Mouse (Mus musculus) lung, adult 2 months (tissue): ENCODE data around the gene Mapk8ip3. TPM values are rescaled to one million over a fixed set of nuclear protein-coding genes. Genes with fewer than 3 reads are reported as not detected.

Source experiments
- DNase-seq: peaks from one replicate; pipeline ENCODE4 v3.0.0; 2022
- H3K4me1 ChIP-seq: fragments of 200-500 bp; 2 replicates; pipeline ENCODE4 v1.6.1; 2011; ENCODE audit warnings: low read length; ENCODE audit not compliant: control insufficient read depth, insufficient read depth
- H3K4me3 ChIP-seq: fragments of 200-500 bp; replicated peaks from 2 replicates; pipeline ENCODE3; 2011; ENCODE audit warnings: low read depth, mild to moderate bottlenecking, control low read depth, low read length; ENCODE audit errors: extremely low read depth
- CTCF ChIP-seq: fragments of 200-500 bp; IDR thresholded peaks from 2 replicates; pipeline ENCODE4 v1.5.1; 2011; ENCODE audit warnings: mild to moderate bottlenecking, low read length, control low read depth; ENCODE audit not compliant: insufficient read depth
- POLR2A ChIP-seq: fragments of 200-500 bp; IDR thresholded peaks from 2 replicates; pipeline ENCODE4 v1.6.1; 2011; ENCODE audit warnings: low read depth, mild to moderate bottlenecking, control low read depth, low read length, borderline replicate concordance; ENCODE audit errors: extremely low read depth
- WGBS: fragments of 180-500 bp; shearing (Covaris S2); methylation state at CpG from one replicate; pipeline ENCODE4 v1.1.7; 2018; 5-methylcytosine and 5-hydroxymethylcytosine counted together
- polyA plus RNA-seq: library from polyadenylated mRNA; depleted of rRNA; stranded (reverse); fragments of >200 nt; gene quantifications from 2 replicates; pipeline ENCODE4 v1.2.3, GENCODE M21; 2012

Mapk8ip3 gene
- polyA plus RNA-seq, 1 experiment: 119 TPM

- no peak overlapping the region for H3K4me3 ChIP-seq
- H3K4me1 ChIP-seq: 0 out of 2 replicates have a peak, but pooled peaks cover 2% of the 10 kb centered on the region
- 44% methylated on average over 10 of the region's 10 CpGs for WGBS
- TF ChIP-seq POLR2A (no peak), CTCF (no peak)
- no peak for DNase-seq
Measured at GRCm38 (mm10) chr17:24877336-24878116, 59.3 kb downstream of the Mapk8ip3 start.

- 0 out of 2 replicates have a peak, but pooled peaks cover 2% of the 10 kb centered on the region for H3K4me1 ChIP-seq
- TF ChIP-seq POLR2A (no peak), CTCF (no peak)
- DNase-seq: no peak
- 74% methylated on average over 8 of the region's 8 CpGs for WGBS
- H3K4me3 ChIP-seq: no peak overlapping the region
Measured at GRCm38 (mm10) chr17:24874989-24875388, 61.8 kb downstream of the Mapk8ip3 start.

- DNase-seq: no peak
- 45% methylated on average over 1 of the region's 1 CpGs for WGBS
- Histone ChIP-seq H3K4me1 (0 out of 2 replicates have a peak, but pooled peaks cover 2% of the 10 kb centered on the region), H3K4me3 (no peak overlapping the region)
- no peak for TF ChIP-seq CTCF
- no peak for TF ChIP-seq POLR2A
Measured at GRCm38 (mm10) chr17:24874405-24874745, 62.4 kb downstream of the Mapk8ip3 start.

- 48% methylated on average over 4 of the region's 4 CpGs for WGBS
- 0 out of 2 replicates have a peak, but pooled peaks cover 2% of the 10 kb centered on the region for H3K4me1 ChIP-seq
- no peak overlapping the region for H3K4me3 ChIP-seq
- TF ChIP-seq CTCF (no peak), POLR2A (no peak)
- DNase-seq: no peak
Measured at GRCm38 (mm10) chr17:24873695-24874404, 62.9 kb downstream of the Mapk8ip3 start.

GRCm38 (mm10) chr17:24867914-24868313, 68.9 kb downstream of the Mapk8ip3 start:
- H3K4me1 ChIP-seq: no peaks in the 10 kb centered on the region
- no peak for DNase-seq
- TF ChIP-seq CTCF (no peak), POLR2A (no peak)
- WGBS: 91% methylated on average over 10 of the region's 10 CpGs
- H3K4me3 ChIP-seq: no peak overlapping the region

GRCm38 (mm10) chr17:24865776-24866175, 71.0 kb downstream of the Mapk8ip3 start, which contains the start of gene Igfals:
Gene Igfals, plus strand, starts transcription at chr17:24865997.
- TF ChIP-seq POLR2A: no peak
- H3K4me3 ChIP-seq: no peak within 1 kb of the TSS
- no peak for DNase-seq
- no peaks in the 10 kb centered on the region for H3K4me1 ChIP-seq
- 91% methylated on average over 8 of the region's 8 CpGs for WGBS

GRCm38 (mm10) chr17:24861785-24862184, 75.0 kb downstream of the Mapk8ip3 start:
- DNase-seq: no peak
- no peak for TF ChIP-seq POLR2A
- WGBS: 93% methylated on average over 3 of the region's 3 CpGs
- Histone ChIP-seq H3K4me1 (no peaks in the 10 kb centered on the region), H3K4me3 (no peak overlapping the region)

GRCm38 (mm10) chr17:24860076-24860475, 76.7 kb downstream of the Mapk8ip3 start:
- Histone ChIP-seq H3K4me1 (no peaks in the 10 kb centered on the region), H3K4me3 (no peak overlapping the region)
- WGBS: 91% methylated on average over 8 of the region's 8 CpGs
- TF ChIP-seq POLR2A: no peak
- no peak for TF ChIP-seq CTCF
- no peak for DNase-seq

- TF ChIP-seq POLR2A (no peak), CTCF (no peak)
- no peak for DNase-seq
- WGBS: 88% methylated on average over 6 of the region's 6 CpGs
- no peaks in the 10 kb centered on the region for H3K4me1 ChIP-seq
- H3K4me3 ChIP-seq: no peak overlapping the region
Measured at GRCm38 (mm10) chr17:24858967-24859366, 77.8 kb downstream of the Mapk8ip3 start.
